ENCODE assay signal across 8 mouse cellular contexts in genomic region chr13:40784202-40784771, GRCm38 (mm10). TPM values are rescaled to one million over a fixed set of nuclear protein-coding genes. Genes with fewer than 3 reads are reported as not detected.
DNase-seq lines count a peak whose midpoint lies in the region; ATAC-seq and TF ChIP-seq lines count a peak whose summit lies in the region.
"Had no signal": no experiment of that assay in that cellular context is flagged by ENCODE, and none has a peak within 500 bp of the region (broad histone marks: within the 10 kb centered on the region; RNA-seq: fewer than 3 reads in every experiment).

No protein-coding gene starts in this region.

- WGBS in hindbrain, embryonic 14.5 days: 58% methylated on average over 8 of the region's 8 CpGs
- WGBS in hindbrain, embryonic 12.5 days: 49% methylated on average over 8 of the region's 8 CpGs
- WGBS in neural tube, embryonic 15.5 days: 50% methylated on average over 8 of the region's 8 CpGs

- TF ChIP-seq POLR2A in embryonic fibroblast, embryonic 13.5 days (IDR thresholded peaks at IDR 0.05; ENCODE audit: low read depth, low read length): no peak

- H3K4me2 ChIP-seq in hindbrain, embryonic 14.5 days (replicated peaks): no peak overlapping the region
- H3K4me2 ChIP-seq in hindbrain, embryonic 12.5 days (replicated peaks): no peak overlapping the region
- H3K4me2 ChIP-seq in neural tube, embryonic 15.5 days: peak overlapping the region; percentile 17; the same call in 1 of the 2 replicates
- H3K4me2 ChIP-seq: heart, embryonic 13.5 days had no signal

- peak; percentile 78 for DNase-seq in hindbrain, embryonic 14.5 days (ENCODE audit: low spot score)
- peak; percentile 61 for DNase-seq in 416B (ENCODE audit: low read depth)
- DNase-seq in ES-CJ7 (ENCODE audit: low read depth, low spot score): peak; percentile 49
- DNase-seq in right cerebral cortex, postnatal 25 days: no peak

- peaks cover 3% of the 10 kb centered on the region; the same call in 1 of the 2 replicates for H3K9me3 ChIP-seq in hindbrain, embryonic 14.5 days (ENCODE audit: control insufficient read depth, low read length)
- H3K9me3 ChIP-seq in hindbrain, embryonic 12.5 days (replicated peaks): no peaks in the 10 kb centered on the region
- H3K9me3 ChIP-seq in neural tube, embryonic 15.5 days (replicated peaks): no peaks in the 10 kb centered on the region
- H3K9me3 ChIP-seq: heart, embryonic 13.5 days had no signal

- H3K4me1 ChIP-seq in hindbrain, embryonic 14.5 days (replicated peaks; ENCODE audit: control insufficient read depth, insufficient read depth, low read length): no peaks in the 10 kb centered on the region
- H3K4me1 ChIP-seq in hindbrain, embryonic 12.5 days: no peaks in the 10 kb centered on the region
- H3K4me1 ChIP-seq in embryonic fibroblast, embryonic 13.5 days (ENCODE audit: control insufficient read depth, insufficient read depth, low read length): no peaks in the 10 kb centered on the region
- H3K4me1 ChIP-seq in neural tube, embryonic 15.5 days: no peaks in the 10 kb centered on the region

- TF ChIP-seq CTCF in embryonic fibroblast, embryonic 13.5 days (IDR thresholded peaks at IDR 0.05; ENCODE audit: borderline replicate concordance, insufficient read depth, low read length): peak; percentile 44; the same call in 1 of the 2 replicates

- no peak for ATAC-seq in hindbrain, embryonic 14.5 days (ENCODE audit: low FRiP score)
- no peak for ATAC-seq in hindbrain, embryonic 12.5 days (ENCODE audit: low FRiP score)
- no peak for ATAC-seq in neural tube, embryonic 15.5 days (ENCODE audit: low FRiP score)

- no peaks in the 10 kb centered on the region for H3K27me3 ChIP-seq in hindbrain, embryonic 14.5 days (ENCODE audit: control insufficient read depth, insufficient read depth, low read length)
- no peaks in the 10 kb centered on the region for H3K27me3 ChIP-seq in hindbrain, embryonic 12.5 days
- H3K27me3 ChIP-seq in neural tube, embryonic 15.5 days (replicated peaks): no peaks in the 10 kb centered on the region
- H3K27me3 ChIP-seq: heart, embryonic 13.5 days had no signal

- H3K36me3 ChIP-seq in hindbrain, embryonic 14.5 days (replicated peaks; ENCODE audit: control insufficient read depth, insufficient read depth): no peaks in the 10 kb centered on the region
- no peaks in the 10 kb centered on the region for H3K36me3 ChIP-seq in hindbrain, embryonic 12.5 days
- no peaks in the 10 kb centered on the region for H3K36me3 ChIP-seq in neural tube, embryonic 15.5 days
- H3K36me3 ChIP-seq: heart, embryonic 13.5 days had no signal

- H3K27ac ChIP-seq in hindbrain, embryonic 14.5 days: no peak overlapping the region
- H3K27ac ChIP-seq in hindbrain, embryonic 12.5 days: no peak overlapping the region
- H3K27ac ChIP-seq in embryonic fibroblast, embryonic 13.5 days (ENCODE audit: insufficient read depth, low read length): no peak overlapping the region
- no peak overlapping the region for H3K27ac ChIP-seq in neural tube, embryonic 15.5 days (replicated peaks)
- H3K27ac ChIP-seq: heart, embryonic 13.5 days had no signal

- no peak overlapping the region for H3K4me3 ChIP-seq in hindbrain, embryonic 14.5 days (replicated peaks; ENCODE audit: low read length)
- H3K4me3 ChIP-seq in hindbrain, embryonic 12.5 days: no peak overlapping the region
- H3K4me3 ChIP-seq in embryonic fibroblast, embryonic 13.5 days (ENCODE audit: insufficient read depth, low read length): no peak overlapping the region
- H3K4me3 ChIP-seq in neural tube, embryonic 15.5 days (replicated peaks): no peak overlapping the region
- H3K4me3 ChIP-seq: heart, embryonic 13.5 days had no signal

- no peak overlapping the region for H3K9ac ChIP-seq in hindbrain, embryonic 14.5 days
- H3K9ac ChIP-seq in hindbrain, embryonic 12.5 days: no peak overlapping the region
- no peak overlapping the region for H3K9ac ChIP-seq in neural tube, embryonic 15.5 days (replicated peaks)
- H3K9ac ChIP-seq: heart, embryonic 13.5 days had no signal

RNA-seq across cellular contexts. Expression of gene Tfap2a, which starts 46.1 kb away (rescaled TPM):
- 9.6 and 10.5 TPM in 2 replicates for polyA plus RNA-seq in hindbrain, embryonic 14.5 days (2014; fragmentation: Nextera tagmentation; extraction: Ambion mirVana)
- 20.5 and 21.1 TPM in 2 replicates for polyA plus RNA-seq in hindbrain, embryonic 12.5 days (2016; fragmentation: Nextera tagmentation; extraction: Ambion mirVana)
- 3.9 and 7.3 TPM in 2 replicates for polyA plus RNA-seq in embryonic fibroblast, embryonic 13.5 days (2011; ENCODE audit: insufficient read length, low read depth, missing spikeins)
- polyA plus RNA-seq in neural tube, embryonic 15.5 days (2015; fragmentation: Nextera tagmentation; extraction: Ambion mirVana): 5.5 and 6.5 TPM in 2 replicates
